Mouse (Mus musculus) liver, embryonic 12.5 days (tissue): ENCODE data around the gene Cradd. TPM values are rescaled to one million over a fixed set of nuclear protein-coding genes. Genes with fewer than 3 reads are reported as not detected.

Experiments
- ATAC-seq: fragments of 200-750 bp; cut with Nextera tagmentation; 2 replicates; pipeline ENCODE4 v1.8.0; 2017; ENCODE audit warnings: moderate number of reproducible peaks, mild to moderate bottlenecking, moderate library complexity
- H3K27ac ChIP-seq: fragments of 300-500 bp; sonication (generic); 2 replicates; pipeline ENCODE4 v1.5.1; 2016; ENCODE audit warnings: mild to moderate bottlenecking
- H3K27me3 ChIP-seq: fragments of 300-500 bp; sonication (generic); replicated peaks from 2 replicates; pipeline ENCODE4 v1.6.1; 2016; ENCODE audit warnings: mild to moderate bottlenecking, moderate library complexity
- H3K36me3 ChIP-seq: fragments of 300-500 bp; sonication (generic); 2 replicates; pipeline ENCODE4 v1.6.1; 2016; ENCODE audit warnings: mild to moderate bottlenecking, moderate library complexity
- H3K4me1 ChIP-seq: fragments of 300-500 bp; sonication (generic); 2 replicates; pipeline ENCODE4 v1.6.1; 2016
- H3K4me2 ChIP-seq: fragments of 300-500 bp; sonication (generic); 2 replicates; pipeline ENCODE4 v1.6.1; 2016; ENCODE audit warnings: mild to moderate bottlenecking, moderate library complexity
- H3K4me3 ChIP-seq: fragments of 300-500 bp; sonication (generic); 2 replicates; pipeline ENCODE4 v1.5.1; 2016; ENCODE audit warnings: mild to moderate bottlenecking, moderate library complexity
- H3K9ac ChIP-seq: fragments of 300-500 bp; sonication (generic); 2 replicates; pipeline ENCODE4 v1.6.1; 2016; ENCODE audit warnings: mild to moderate bottlenecking, moderate library complexity
- H3K9me3 ChIP-seq: fragments of 300-500 bp; sonication (generic); replicated peaks from 2 replicates; pipeline ENCODE4 v1.6.1; 2016; ENCODE audit warnings: mild to moderate bottlenecking, moderate library complexity
- WGBS: fragments of 180-500 bp; shearing (Covaris S2); methylation state at CpG from one replicate; pipeline ENCODE4 v1.1.7; 2016; ENCODE audit not compliant: insufficient replicate concordance; 5-methylcytosine and 5-hydroxymethylcytosine counted together
- polyA plus RNA-seq: library from polyadenylated mRNA; unstranded; fragments of >200 nt; fragmentation: Nextera tagmentation; extraction: Ambion mirVana; gene quantifications from 2 replicates; pipeline ENCODE4 v1.2.1, GENCODE M21; 2016

The Cradd gene
- polyA plus RNA-seq, 1 experiment from 2014 or later = 5.0 TPM

DNA sequence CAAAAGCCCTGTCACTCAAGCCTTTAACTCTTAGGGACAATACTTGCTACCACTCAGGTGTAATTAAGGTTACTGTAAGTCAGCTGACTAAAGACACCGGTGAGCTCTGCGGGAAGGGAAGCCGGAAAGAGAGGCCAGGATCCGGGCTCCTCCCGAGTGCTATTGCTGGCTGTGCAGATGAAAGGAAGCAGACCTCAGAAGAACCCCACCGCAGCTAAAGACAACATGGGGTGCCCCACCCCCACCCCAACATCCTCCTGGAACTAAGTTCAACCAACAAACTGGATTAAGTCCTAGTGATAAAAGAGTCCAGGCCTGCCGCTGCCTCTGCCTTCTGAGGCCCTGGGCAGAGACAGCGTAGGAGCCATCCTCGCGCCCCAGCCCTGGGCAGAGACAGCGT, 61.5 kb downstream of the Cradd start:
- Histone ChIP-seq H3K36me3 (no peaks in the 10 kb centered on the region), H3K9ac (no peak overlapping the region), H3K27me3 (peaks cover 48% of the 10 kb centered on the region), H3K4me3 (no peak overlapping the region), H3K27ac (no peak overlapping the region), H3K4me1 (peaks cover 36% of the 10 kb centered on the region), H3K9me3 (no peaks in the 10 kb centered on the region), H3K4me2 (peak overlapping the region; percentile 3; the same call in 1 of the 2 replicates)
- 15% methylated on average over 11 of the region's 11 CpGs for WGBS
- ATAC-seq = no peak

DNA sequence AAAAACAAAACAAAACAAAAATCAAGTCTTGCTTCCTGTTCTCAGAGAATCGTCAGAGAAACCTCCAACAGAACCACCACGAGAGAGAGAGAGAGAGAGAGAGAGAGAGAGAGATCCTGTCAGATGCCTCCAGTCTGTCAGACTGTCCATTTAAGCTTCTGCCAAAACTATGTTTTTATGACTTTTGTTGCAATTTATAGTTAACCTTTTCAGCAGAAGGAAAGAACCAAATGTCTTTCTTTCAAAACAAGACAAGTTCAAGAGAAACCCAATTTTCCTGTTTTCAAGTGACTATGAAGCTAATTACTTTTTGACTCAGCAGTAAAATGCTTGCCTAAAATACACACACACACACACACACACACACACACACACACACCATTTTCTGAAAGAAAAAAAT, 62.7 kb downstream of the Cradd start:
- whole genome bisulfite sequencing = 9% methylated on average over 2 of the region's 2 CpGs
- Histone ChIP-seq H3K9me3 (no peaks in the 10 kb centered on the region), H3K27me3 (peaks cover 37% of the 10 kb centered on the region), H3K36me3 (no peaks in the 10 kb centered on the region), H3K4me1 (peaks cover 29% of the 10 kb centered on the region), H3K9ac (no peak overlapping the region), H3K4me2 (no peak overlapping the region), H3K27ac (no peak overlapping the region), H3K4me3 (no peak overlapping the region)
- no peak for ATAC-seq

DNA sequence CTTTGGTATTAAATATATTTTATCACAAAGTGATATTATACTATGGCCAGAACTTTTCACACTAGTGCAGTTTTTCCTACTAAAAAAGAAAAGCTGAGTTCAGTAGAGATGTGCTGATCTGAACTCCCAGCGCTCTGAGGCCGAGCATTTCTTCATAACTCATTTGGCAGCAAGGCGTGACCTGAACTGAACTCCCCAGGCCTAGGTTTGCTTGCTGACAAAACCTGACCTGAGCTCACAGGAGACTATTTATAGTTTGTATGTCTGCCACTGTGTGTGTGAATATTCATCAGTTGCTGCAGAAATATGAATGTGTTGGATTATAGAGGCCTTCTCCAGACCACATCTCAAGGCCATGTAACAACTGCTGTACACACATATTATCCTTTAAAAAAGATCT, 63.5 kb downstream of the Cradd start:
- no peak overlapping the region for H3K4me2 ChIP-seq
- 86% methylated on average over 3 of the region's 3 CpGs for WGBS
- no peaks in the 10 kb centered on the region for H3K36me3 ChIP-seq

DNA sequence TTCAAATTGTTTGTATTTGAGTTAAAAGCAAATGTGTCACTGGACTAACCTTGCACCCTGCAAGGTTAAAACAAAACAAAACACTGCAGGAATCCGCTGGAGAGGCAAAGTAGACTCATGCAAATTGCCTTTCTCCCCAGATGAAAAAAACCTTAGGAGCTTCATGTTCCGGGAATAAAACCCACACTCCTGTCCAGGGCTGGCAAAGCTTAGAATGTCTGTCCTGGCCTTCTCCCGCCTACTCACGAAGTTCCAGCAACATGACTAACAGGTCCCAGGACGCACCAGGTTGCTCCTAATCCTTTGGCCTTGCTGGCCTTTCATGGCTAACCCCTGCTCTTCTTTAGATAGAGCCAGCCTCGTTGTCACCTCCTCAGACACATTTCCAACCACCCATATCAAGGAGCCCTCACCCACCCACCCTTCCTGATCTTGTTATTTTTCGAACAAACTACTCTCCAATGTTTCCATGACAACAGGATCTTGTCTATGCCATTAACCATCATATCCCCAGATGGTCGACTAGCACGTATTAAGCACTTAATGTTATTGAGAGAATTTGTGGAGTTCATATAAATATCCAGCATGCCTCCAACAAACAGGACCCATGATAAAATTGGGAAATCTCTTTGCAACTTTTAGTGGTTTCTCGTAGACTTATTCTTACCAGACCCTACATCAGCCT, 65.3 kb downstream of the Cradd start:
- Histone ChIP-seq H3K4me3 (no peak overlapping the region), H3K9me3 (no peaks in the 10 kb centered on the region), H3K27ac (no peak overlapping the region), H3K4me2 (no peak overlapping the region), H3K9ac (no peak overlapping the region), H3K4me1 (peaks cover 7% of the 10 kb centered on the region), H3K36me3 (no peaks in the 10 kb centered on the region), H3K27me3 (peaks cover 13% of the 10 kb centered on the region)
- 63% methylated on average over 10 of the region's 10 CpGs for WGBS
- no peak for ATAC-seq

More for the DNA sequence above, 63.5 kb downstream of the Cradd start:
- H3K27me3 ChIP-seq = peaks cover 28% of the 10 kb centered on the region
- no peak overlapping the region for H3K4me3 ChIP-seq
- peaks cover 21% of the 10 kb centered on the region for H3K4me1 ChIP-seq
- ATAC-seq = no peak
- H3K9me3 ChIP-seq = no peaks in the 10 kb centered on the region
- H3K27ac ChIP-seq = no peak overlapping the region
- no peak overlapping the region for H3K9ac ChIP-seq

DNA sequence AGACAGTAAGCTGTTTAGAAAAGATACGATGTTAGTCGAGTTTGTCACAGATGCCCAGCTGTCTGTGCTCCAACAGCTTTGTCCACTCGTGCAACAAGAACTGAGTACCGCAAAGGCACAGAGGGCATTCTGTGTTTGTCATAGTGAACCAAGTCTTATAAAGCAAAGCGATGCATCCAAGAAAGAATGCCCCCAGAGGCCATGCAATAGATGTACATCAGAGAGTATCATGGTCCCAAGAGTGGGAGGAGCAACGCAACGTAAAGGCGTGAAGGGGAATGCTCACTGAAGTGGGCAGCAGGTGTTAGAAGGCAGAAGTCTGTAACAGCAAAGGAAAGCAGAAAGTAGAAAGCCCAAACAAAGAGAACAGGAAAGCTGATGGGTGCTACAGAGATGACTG, 66.0 kb downstream of the Cradd start:
- peaks cover 6% of the 10 kb centered on the region for H3K27me3 ChIP-seq
- no peak overlapping the region for H3K4me2 ChIP-seq
- ATAC-seq = no peak
- 66% methylated on average over 8 of the region's 8 CpGs for WGBS
- H3K9me3 ChIP-seq = no peaks in the 10 kb centered on the region
- peaks cover 7% of the 10 kb centered on the region for H3K4me1 ChIP-seq
- H3K9ac ChIP-seq = no peak overlapping the region
- H3K4me3 ChIP-seq = no peak overlapping the region
- H3K36me3 ChIP-seq = no peaks in the 10 kb centered on the region
- no peak overlapping the region for H3K27ac ChIP-seq

DNA sequence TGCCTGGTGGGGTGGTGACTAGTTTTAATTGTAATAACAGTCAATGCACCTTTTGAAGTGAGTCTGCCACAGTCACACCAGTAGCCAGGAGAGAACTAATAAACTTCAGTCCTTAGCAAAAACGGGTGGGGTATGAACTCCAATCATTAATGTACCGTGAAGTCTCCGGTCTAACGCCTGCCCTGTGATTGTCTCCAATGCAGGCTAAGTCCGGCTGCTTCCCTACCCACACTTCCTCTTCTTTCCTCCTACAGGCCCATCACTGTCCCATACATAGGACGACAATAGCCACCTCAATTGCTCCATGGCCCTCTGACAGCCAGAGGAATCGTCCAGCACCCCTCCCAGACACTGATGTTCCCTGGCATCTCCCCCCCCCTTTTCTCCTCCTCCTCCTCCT, 67.8 kb downstream of the Cradd start:
- no peak for ATAC-seq
- Histone ChIP-seq H3K9ac (no peak overlapping the region), H3K9me3 (no peaks in the 10 kb centered on the region), H3K36me3 (no peaks in the 10 kb centered on the region), H3K27me3 (no peaks in the 10 kb centered on the region), H3K4me2 (no peak overlapping the region), H3K4me1 (no peaks in the 10 kb centered on the region), H3K27ac (no peak overlapping the region), H3K4me3 (no peak overlapping the region)
- 27% methylated on average over 7 of the region's 7 CpGs for WGBS

DNA sequence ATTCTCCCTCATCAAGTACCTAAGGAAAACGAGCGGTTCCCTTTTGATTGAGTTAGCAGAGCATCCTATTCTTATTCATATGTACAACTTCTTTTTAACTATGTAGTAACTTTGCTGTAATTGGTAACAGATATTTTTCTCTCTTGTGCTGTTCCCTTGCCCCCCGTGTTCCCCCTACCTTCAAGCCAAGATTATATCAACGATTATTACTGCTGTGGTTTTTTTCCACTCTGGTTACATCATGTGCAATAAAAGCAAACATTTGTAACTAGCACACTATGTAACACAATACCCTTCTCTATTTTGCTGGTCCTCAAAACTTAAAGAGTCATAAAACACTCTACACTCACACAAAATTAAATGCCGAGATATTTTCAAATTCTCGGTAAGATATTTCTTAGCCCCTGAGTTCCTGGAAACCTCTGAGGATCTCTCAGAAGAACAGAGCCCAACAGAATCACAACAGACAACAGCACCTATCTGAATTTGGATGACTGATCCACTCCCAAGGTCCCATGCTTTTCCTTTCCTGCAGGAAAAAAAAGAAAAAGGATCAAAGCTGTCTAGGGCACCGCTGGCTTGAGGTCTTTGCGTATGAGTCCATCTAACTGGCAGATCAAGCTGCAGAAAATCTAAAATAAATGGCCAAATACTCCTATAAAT, 68.8 kb downstream of the Cradd start:
- Histone ChIP-seq H3K27me3 (no peaks in the 10 kb centered on the region), H3K9ac (no peak overlapping the region), H3K4me2 (no peak overlapping the region), H3K9me3 (no peaks in the 10 kb centered on the region), H3K4me3 (no peak overlapping the region), H3K4me1 (no peaks in the 10 kb centered on the region), H3K36me3 (no peaks in the 10 kb centered on the region), H3K27ac (no peak overlapping the region)
- 70% methylated on average over 8 of the region's 8 CpGs for WGBS
- ATAC-seq = no peak

DNA sequence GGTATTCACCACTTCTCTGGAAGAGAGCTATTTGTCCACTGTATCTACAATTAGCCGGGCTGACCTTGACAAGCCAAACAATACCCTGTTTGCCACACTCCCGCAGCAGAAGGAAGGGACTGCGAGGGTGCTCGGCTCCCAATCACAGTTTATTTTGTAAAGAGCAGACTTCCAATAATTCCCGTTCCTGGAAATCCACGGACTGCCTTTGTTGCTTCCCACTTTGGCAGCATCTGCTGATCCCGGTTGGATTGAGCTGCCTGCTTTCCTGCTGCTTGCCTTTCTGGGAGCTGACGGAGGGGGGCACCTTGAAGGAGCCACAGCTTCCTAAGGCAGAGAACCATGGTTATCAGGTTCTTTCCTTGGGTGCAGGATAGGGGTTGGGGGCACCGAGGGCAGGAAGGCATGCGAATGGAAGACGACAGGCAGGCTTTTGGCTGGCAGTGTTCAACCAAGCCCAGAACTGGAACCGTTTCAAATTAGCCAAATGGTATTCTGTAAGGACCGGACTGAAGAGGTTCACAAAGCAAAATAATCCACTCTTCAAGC, 69.4 kb downstream of the Cradd start:
- H3K4me1 ChIP-seq = no peaks in the 10 kb centered on the region
- no peak overlapping the region for H3K9ac ChIP-seq
- H3K36me3 ChIP-seq = no peaks in the 10 kb centered on the region
- no peak overlapping the region for H3K4me3 ChIP-seq
- no peaks in the 10 kb centered on the region for H3K9me3 ChIP-seq
- WGBS = 60% methylated on average over 13 of the region's 13 CpGs
- H3K27ac ChIP-seq = no peak overlapping the region
- H3K4me2 ChIP-seq = no peak overlapping the region
- no peak for ATAC-seq
- H3K27me3 ChIP-seq = no peaks in the 10 kb centered on the region

DNA sequence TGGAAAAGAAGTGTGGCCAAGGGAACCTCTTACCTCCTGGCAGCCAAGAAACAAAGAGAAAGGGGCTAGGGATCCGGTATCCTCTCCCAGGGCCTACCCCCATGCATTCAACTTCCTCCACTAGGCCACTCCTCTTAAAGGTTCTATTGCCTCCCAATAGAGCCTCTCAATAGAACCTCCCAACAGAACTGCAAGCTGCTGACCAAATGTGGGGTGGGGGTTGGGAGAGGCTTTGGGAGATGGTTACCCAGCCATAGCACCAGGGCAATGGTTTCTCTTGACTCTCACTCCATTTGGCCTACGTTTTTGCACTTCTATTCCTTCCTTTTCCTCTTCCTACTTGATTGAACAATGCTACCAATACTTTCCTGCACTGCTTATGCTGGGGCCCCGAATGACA, 69.9 kb downstream of the Cradd start:
- no peak overlapping the region for H3K9ac ChIP-seq
- no peak overlapping the region for H3K4me2 ChIP-seq
- no peak overlapping the region for H3K4me3 ChIP-seq
- no peaks in the 10 kb centered on the region for H3K4me1 ChIP-seq
- no peak overlapping the region for H3K27ac ChIP-seq
- WGBS = 54% methylated on average over 3 of the region's 3 CpGs
- H3K9me3 ChIP-seq = no peaks in the 10 kb centered on the region
- no peak for ATAC-seq
- no peaks in the 10 kb centered on the region for H3K27me3 ChIP-seq
- H3K36me3 ChIP-seq = no peaks in the 10 kb centered on the region

DNA sequence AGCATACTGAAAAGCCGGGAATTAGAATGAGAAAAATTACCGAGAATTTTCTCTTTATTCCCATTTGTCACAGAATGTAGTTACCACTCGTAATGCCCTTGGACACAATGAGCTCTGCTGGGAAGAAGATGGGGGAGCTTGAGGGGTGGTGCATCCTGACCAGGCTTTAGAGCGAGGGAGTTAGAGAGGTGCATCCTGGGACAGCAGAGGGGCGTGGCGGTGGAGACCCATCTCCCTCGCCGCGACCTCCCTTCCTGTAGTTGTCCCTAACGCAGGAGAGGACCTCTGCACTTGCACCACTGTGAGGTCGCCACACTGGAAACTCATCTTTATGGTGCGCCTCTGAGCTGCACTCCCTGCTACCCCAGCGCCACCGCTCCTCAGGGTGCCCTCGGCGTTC, 72.3 kb downstream of the Cradd start:
- Histone ChIP-seq H3K27me3 (no peaks in the 10 kb centered on the region), H3K9ac (no peak overlapping the region), H3K4me1 (peaks cover 12% of the 10 kb centered on the region; the same call in 1 of the 2 replicates), H3K4me3 (no peak overlapping the region), H3K27ac (no peak overlapping the region), H3K36me3 (no peaks in the 10 kb centered on the region), H3K4me2 (no peak overlapping the region), H3K9me3 (no peaks in the 10 kb centered on the region)
- no peak for ATAC-seq
- WGBS = 60% methylated on average over 16 of the region's 16 CpGs

DNA sequence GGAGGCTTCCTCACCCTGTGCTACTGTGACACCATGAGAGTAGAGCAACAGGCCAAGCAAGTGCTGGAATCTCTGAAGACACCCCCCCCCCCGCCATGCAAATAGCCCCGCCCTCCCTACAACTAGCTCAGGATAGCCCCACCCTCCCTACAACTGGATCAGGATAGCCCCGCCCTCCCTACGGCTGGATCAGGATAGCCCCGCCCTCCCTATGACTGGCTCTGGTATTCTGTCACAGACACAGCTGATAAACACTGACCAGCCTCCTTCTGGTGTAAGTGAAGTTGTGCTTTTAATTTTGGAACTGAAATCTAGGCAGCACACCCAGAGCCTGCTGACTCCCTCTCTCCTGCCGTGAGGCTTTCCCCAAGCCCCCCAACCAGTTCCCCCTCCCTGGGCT, 75.6 kb downstream of the Cradd start:
- Histone ChIP-seq H3K4me1 (peaks cover 19% of the 10 kb centered on the region; the same call in 1 of the 2 replicates), H3K4me3 (no peak overlapping the region)
- 28% methylated on average over 6 of the region's 6 CpGs for WGBS

DNA sequence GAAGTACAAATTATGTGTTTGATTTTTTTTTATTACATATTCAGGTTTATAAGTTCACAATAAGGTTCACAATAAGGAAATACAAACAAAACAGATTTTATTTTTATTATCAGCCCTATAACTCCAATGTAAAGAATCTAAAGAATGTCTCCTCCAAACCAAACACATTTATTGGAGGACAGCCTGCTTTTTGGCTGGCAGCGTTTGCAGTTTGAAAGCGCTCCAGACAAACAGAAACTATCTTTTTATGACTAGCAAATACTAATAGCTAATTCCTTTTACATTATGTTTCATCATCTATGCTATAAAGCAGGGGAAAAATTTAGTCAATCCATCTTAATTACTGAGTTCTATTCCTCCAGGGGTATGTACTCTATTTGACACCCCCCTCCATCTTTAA, 77.2 kb downstream of the Cradd start:
- WGBS = 76% methylated on average over 2 of the region's 2 CpGs
- no peak overlapping the region for H3K4me3 ChIP-seq
- no peak overlapping the region for H3K27ac ChIP-seq
- H3K4me1 ChIP-seq = peaks cover 19% of the 10 kb centered on the region; the same call in 1 of the 2 replicates
- H3K9ac ChIP-seq = no peak overlapping the region
- H3K4me2 ChIP-seq = no peak overlapping the region
- no peaks in the 10 kb centered on the region for H3K27me3 ChIP-seq
- no peak for ATAC-seq
- H3K36me3 ChIP-seq = no peaks in the 10 kb centered on the region
- no peaks in the 10 kb centered on the region for H3K9me3 ChIP-seq

More for the DNA sequence above, 75.6 kb downstream of the Cradd start:
- peak; percentile 57; the same call in 1 of the 2 replicates for ATAC-seq
- no peak overlapping the region for H3K27ac ChIP-seq
- H3K4me2 ChIP-seq = no peak overlapping the region
- H3K9me3 ChIP-seq = no peaks in the 10 kb centered on the region
- no peaks in the 10 kb centered on the region for H3K27me3 ChIP-seq
- H3K36me3 ChIP-seq = no peaks in the 10 kb centered on the region
- no peak overlapping the region for H3K9ac ChIP-seq
